Mouse (Mus musculus) kidney, embryonic 16.5 days (tissue): ENCODE results near the gene Tpcn2. TPM values are rescaled to one million over a fixed set of nuclear protein-coding genes. Genes with fewer than 3 reads are reported as not detected.

Source experiments
- ATAC-seq: fragments of 200-750 bp; cut with Nextera tagmentation; 2 replicates; pipeline ENCODE4 v1.8.0; 2017; ENCODE audit warnings: moderate TSS enrichment; ENCODE audit not compliant: low FRiP score, low TSS enrichment
- H3K27ac ChIP-seq: fragments of 300-500 bp; sonication (generic); 2 replicates; pipeline ENCODE4 v1.5.1; 2014; ENCODE audit warnings: low read length
- H3K27me3 ChIP-seq: fragments of 300-500 bp; sonication (generic); 2 replicates; pipeline ENCODE4 v1.6.1; 2014; ENCODE audit warnings: low read length, control low read depth, mixed read lengths; ENCODE audit not compliant: insufficient read depth
- H3K36me3 ChIP-seq: fragments of 300-500 bp; sonication (generic); 2 replicates; pipeline ENCODE4 v1.6.1; 2014; ENCODE audit warnings: low read length, control low read depth, mixed read lengths; ENCODE audit not compliant: insufficient read depth
- H3K4me1 ChIP-seq: fragments of 300-500 bp; sonication (generic); 2 replicates; pipeline ENCODE4 v1.6.1; 2014; ENCODE audit warnings: low read length, control low read depth, mixed read lengths; ENCODE audit not compliant: insufficient read depth
- H3K4me2 ChIP-seq: fragments of 300-500 bp; sonication (generic); replicated peaks from 2 replicates; pipeline ENCODE4 v1.6.1; 2014; ENCODE audit warnings: low read depth, low read length
- H3K4me3 ChIP-seq: fragments of 300-500 bp; sonication (generic); 2 replicates; pipeline ENCODE4 v1.5.1; 2014; ENCODE audit warnings: mild to moderate bottlenecking, low read length
- H3K9ac ChIP-seq: fragments of 300-500 bp; sonication (generic); replicated peaks from 2 replicates; pipeline ENCODE4 v1.6.1; 2014; ENCODE audit warnings: low read length
- H3K9me3 ChIP-seq: fragments of 300-500 bp; sonication (generic); 2 replicates; pipeline ENCODE4 v1.6.1; 2016; ENCODE audit warnings: low read length, control low read depth
- WGBS: fragments of 180-500 bp; shearing (Covaris S2); extraction: QIAGEN DNeasy Blood & Tissue Kit; methylation state at CpG from one replicate; pipeline ENCODE4 v1.1.7; 2014; 5-methylcytosine and 5-hydroxymethylcytosine counted together
- polyA plus RNA-seq: library from polyadenylated mRNA; unstranded; fragments of >200 nt; fragmentation: Nextera tagmentation; extraction: Ambion mirVana; gene quantifications from 2 replicates; pipeline ENCODE4 v1.2.1, GENCODE M21; 2015

Gene Tpcn2
- polyA plus RNA-seq, 1 experiment from 2014 or later, result 12.2 TPM

DNA sequence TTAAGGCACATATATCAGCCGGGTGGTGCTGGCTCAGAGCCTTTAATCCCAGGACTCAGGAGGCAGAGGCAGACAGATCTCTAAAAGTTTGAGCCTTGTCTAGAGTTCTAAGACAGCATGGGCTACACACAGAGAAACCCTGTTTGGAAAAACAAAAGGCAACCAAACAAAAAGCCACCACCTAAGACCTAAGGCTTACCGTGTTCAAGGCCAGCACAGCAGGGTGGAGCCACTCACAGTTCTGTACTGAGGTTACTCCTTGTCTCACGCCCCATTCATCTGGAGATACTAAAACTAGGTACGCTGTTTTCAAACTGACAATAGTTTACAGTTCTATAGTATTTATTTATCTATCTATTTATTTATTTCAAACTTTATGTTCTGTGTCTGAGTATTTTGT, 1.7 kb upstream of the Tpcn2 start:
- Histone ChIP-seq H3K9ac (no peak overlapping the region), H3K27me3 (no peaks in the 10 kb centered on the region), H3K9me3 (no peaks in the 10 kb centered on the region), H3K4me3 (no peak overlapping the region), H3K36me3 (no peaks in the 10 kb centered on the region), H3K4me2 (no peak overlapping the region), H3K27ac (no peak overlapping the region), H3K4me1 (peaks cover 25% of the 10 kb centered on the region)
- ATAC-seq, result no peak
- 77% methylated on average over 4 of the region's 4 CpGs for WGBS

- H3K36me3 ChIP-seq, result peaks cover 8% of the 10 kb centered on the region
- peak overlapping the region; percentile 64 for H3K4me2 ChIP-seq
- H3K4me3 ChIP-seq, result peak overlapping the region; percentile 52; the same call in 1 of the 2 replicates
- 0 out of 2 replicates have a peak, but pooled peaks have one; percentile 1 for ATAC-seq
- H3K4me1 ChIP-seq, result peaks cover 25% of the 10 kb centered on the region
- H3K27me3 ChIP-seq, result no peaks in the 10 kb centered on the region
- 49% methylated on average over 3 of the region's 3 CpGs for WGBS
- H3K9ac ChIP-seq, result no peak overlapping the region
- no peak overlapping the region for H3K27ac ChIP-seq
- H3K9me3 ChIP-seq, result no peaks in the 10 kb centered on the region
These were observed 482 bp upstream of the Tpcn2 start for GRCm38 (mm10) chr7:145284293-145284692.

DNA sequence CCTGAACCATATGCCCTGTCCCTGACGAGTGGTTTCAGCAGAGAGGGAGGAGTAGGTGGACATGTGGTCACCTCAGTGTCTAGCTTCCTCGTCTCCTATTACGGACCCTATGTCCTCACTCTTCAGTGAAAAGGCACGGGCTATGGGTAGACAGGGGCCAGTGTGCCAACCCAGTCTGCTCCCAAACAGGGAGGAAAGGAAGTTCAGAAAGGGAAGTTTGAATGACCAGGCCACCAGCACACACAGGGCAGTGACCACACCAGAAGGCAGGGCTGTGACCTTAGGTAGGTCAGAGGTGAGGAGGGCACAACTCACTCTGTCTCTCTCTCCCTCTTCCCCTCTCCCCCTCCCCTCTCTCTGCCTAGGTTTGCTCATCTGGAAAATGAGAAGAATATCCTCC, 770 bp downstream of the Tpcn2 start:
- Histone ChIP-seq H3K36me3 (peaks cover 19% of the 10 kb centered on the region), H3K4me1 (peaks cover 25% of the 10 kb centered on the region), H3K27me3 (no peaks in the 10 kb centered on the region), H3K9me3 (no peaks in the 10 kb centered on the region), H3K27ac (no peak overlapping the region), H3K4me2 (peak overlapping the region; percentile 64), H3K9ac (peak overlapping the region; percentile 58), H3K4me3 (peak overlapping the region; percentile 52)
- peak; percentile 2; the same call in 1 of the 2 replicates for ATAC-seq
- 23% methylated on average over 4 of the region's 4 CpGs for WGBS

DNA sequence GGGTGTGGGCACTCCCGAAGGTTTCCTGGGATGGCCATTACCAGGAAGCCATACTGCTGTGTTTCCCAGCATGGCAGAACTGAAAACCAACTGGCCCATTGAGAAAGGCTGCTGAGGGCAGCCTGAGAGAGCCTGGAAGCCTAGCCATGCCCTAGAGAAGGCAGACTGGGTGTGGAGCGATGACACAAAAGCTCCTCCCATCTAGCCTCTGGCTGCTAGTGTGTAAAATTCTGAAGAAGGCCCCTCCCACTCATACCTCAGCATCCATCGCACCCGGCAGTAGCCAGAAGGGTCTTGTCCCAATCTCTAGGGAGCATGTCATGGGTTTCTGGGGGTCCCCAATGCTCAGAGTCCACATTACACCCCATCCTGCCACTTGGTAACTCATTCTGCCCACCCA, 2.4 kb downstream of the Tpcn2 start:
- Histone ChIP-seq H3K4me3 (no peak overlapping the region), H3K9ac (no peak overlapping the region), H3K4me2 (no peak overlapping the region), H3K36me3 (peaks cover 29% of the 10 kb centered on the region), H3K27me3 (no peaks in the 10 kb centered on the region), H3K9me3 (no peaks in the 10 kb centered on the region), H3K4me1 (peaks cover 25% of the 10 kb centered on the region), H3K27ac (no peak overlapping the region)
- WGBS, result 66% methylated on average over 4 of the region's 4 CpGs
- no peak for ATAC-seq

DNA sequence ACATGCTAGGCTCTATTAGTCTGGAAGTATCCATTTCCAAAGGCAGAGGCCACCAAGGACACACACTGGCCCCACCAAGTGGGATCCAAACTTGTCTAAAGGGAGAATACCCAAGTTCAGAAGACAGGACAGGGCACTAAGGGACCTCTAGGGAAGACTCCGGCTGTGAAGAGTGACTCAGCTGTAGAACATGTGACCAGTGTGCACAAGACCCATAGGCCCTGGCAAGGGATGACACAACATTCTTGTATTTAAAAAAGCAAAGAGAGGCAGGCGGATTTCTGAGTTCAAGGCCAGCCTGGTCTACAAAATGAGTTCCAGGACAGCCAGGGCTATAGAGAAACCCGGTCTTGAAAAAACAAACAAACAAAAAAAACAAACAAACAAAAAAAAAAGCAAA, 8.3 kb downstream of the Tpcn2 start:
- H3K4me1 ChIP-seq, result no peaks in the 10 kb centered on the region
- no peak overlapping the region for H3K9ac ChIP-seq
- H3K27me3 ChIP-seq, result no peaks in the 10 kb centered on the region
- H3K9me3 ChIP-seq, result peaks cover 4% of the 10 kb centered on the region; the same call in 1 of the 2 replicates
- no peak overlapping the region for H3K27ac ChIP-seq
- H3K4me2 ChIP-seq, result no peak overlapping the region
- peaks cover 50% of the 10 kb centered on the region for H3K36me3 ChIP-seq
- 88% methylated on average over 3 of the region's 3 CpGs for WGBS
- ATAC-seq, result no peak
- no peak overlapping the region for H3K4me3 ChIP-seq

- H3K27me3 ChIP-seq, result no peaks in the 10 kb centered on the region
- H3K4me3 ChIP-seq, result no peak overlapping the region
- no peaks in the 10 kb centered on the region; the same call in 1 of the 2 replicates for H3K4me1 ChIP-seq
- H3K36me3 ChIP-seq, result peaks cover 50% of the 10 kb centered on the region
- no peak for ATAC-seq
- H3K9ac ChIP-seq, result no peak overlapping the region
- H3K4me2 ChIP-seq, result no peak overlapping the region
- H3K9me3 ChIP-seq, result peaks cover 4% of the 10 kb centered on the region; the same call in 1 of the 2 replicates
- H3K27ac ChIP-seq, result no peak overlapping the region
- 93% methylated on average over 5 of the region's 5 CpGs for WGBS
These were observed 12.9 kb downstream of the Tpcn2 start for GRCm38 (mm10) chr7:145270955-145271354.

- no peak overlapping the region for H3K9ac ChIP-seq
- H3K36me3 ChIP-seq, result peaks cover 48% of the 10 kb centered on the region
- no peak overlapping the region for H3K27ac ChIP-seq
- H3K4me1 ChIP-seq, result no peaks in the 10 kb centered on the region; the same call in 1 of the 2 replicates
- no peak overlapping the region for H3K4me2 ChIP-seq
- no peak overlapping the region for H3K4me3 ChIP-seq
- peak; percentile 46 for ATAC-seq
- H3K9me3 ChIP-seq, result peaks cover 4% of the 10 kb centered on the region; the same call in 1 of the 2 replicates
- 86% methylated on average over 7 of the region's 7 CpGs for WGBS
- H3K27me3 ChIP-seq, result no peaks in the 10 kb centered on the region
These were observed 14.9 kb downstream of the Tpcn2 start for GRCm38 (mm10) chr7:145268890-145269289.

GRCm38 (mm10) chr7:145266011-145266410, 17.8 kb downstream of the Tpcn2 start:
- WGBS, result 98% methylated on average over 2 of the region's 2 CpGs
- Histone ChIP-seq H3K9ac (no peak overlapping the region), H3K4me3 (no peak overlapping the region), H3K27ac (no peak overlapping the region), H3K4me1 (no peaks in the 10 kb centered on the region; the same call in 1 of the 2 replicates), H3K4me2 (no peak overlapping the region), H3K27me3 (no peaks in the 10 kb centered on the region), H3K36me3 (peaks cover 40% of the 10 kb centered on the region), H3K9me3 (no peaks in the 10 kb centered on the region)
- ATAC-seq, result no peak

GRCm38 (mm10) chr7:145264202-145264601, 19.6 kb downstream of the Tpcn2 start:
- Histone ChIP-seq H3K4me1 (no peaks in the 10 kb centered on the region; the same call in 1 of the 2 replicates), H3K9me3 (no peaks in the 10 kb centered on the region), H3K4me2 (no peak overlapping the region), H3K27me3 (no peaks in the 10 kb centered on the region), H3K4me3 (no peak overlapping the region), H3K27ac (no peak overlapping the region), H3K9ac (no peak overlapping the region), H3K36me3 (peaks cover 42% of the 10 kb centered on the region)
- ATAC-seq, result no peak
- WGBS, result 79% methylated on average over 9 of the region's 9 CpGs

- ATAC-seq, result no peak
- H3K9me3 ChIP-seq, result no peaks in the 10 kb centered on the region
- H3K4me3 ChIP-seq, result no peak overlapping the region
- H3K9ac ChIP-seq, result 0 out of 2 replicates have a peak overlapping the region, but pooled peaks have one; percentile 16
- 95% methylated on average over 1 of the region's 1 CpGs for WGBS
- H3K4me2 ChIP-seq, result no peak overlapping the region
- no peak overlapping the region for H3K27ac ChIP-seq
- no peaks in the 10 kb centered on the region for H3K27me3 ChIP-seq
- H3K4me1 ChIP-seq, result 0 out of 2 replicates have a peak, but pooled peaks cover 3% of the 10 kb centered on the region
- peaks cover 29% of the 10 kb centered on the region for H3K36me3 ChIP-seq
These were observed 27.7 kb downstream of the Tpcn2 start for GRCm38 (mm10) chr7:145256092-145256491.
